Mouse (Mus musculus) midbrain, embryonic 10.5 days (tissue): Measurements from ENCODE around the gene Pgs1. TPM values are rescaled to one million over a fixed set of nuclear protein-coding genes. Genes with fewer than 3 reads are reported as not detected.
A peak's percentile ranks its signal among the peaks of the same experiment; 100 is the strongest.

Source experiments
- DNase-seq: peaks from one replicate; pipeline ENCODE4 v3.0.0-alpha.2; 2017; ENCODE audit warnings: low spot score
- H3K27ac ChIP-seq: fragments of 300-500 bp; sonication (generic); replicated peaks from 2 replicates; pipeline ENCODE4 v1.5.1; 2016; ENCODE audit warnings: mild to moderate bottlenecking
- H3K27me3 ChIP-seq: fragments of 300-500 bp; sonication (generic); 2 replicates; pipeline ENCODE4 v1.6.1; 2016; ENCODE audit warnings: low read depth, mild to moderate bottlenecking; ENCODE audit not compliant: poor library complexity, severe bottlenecking
- H3K36me3 ChIP-seq: fragments of 300-500 bp; sonication (generic); 2 replicates; pipeline ENCODE4 v1.6.1; 2016; ENCODE audit warnings: mild to moderate bottlenecking, moderate library complexity
- H3K4me1 ChIP-seq: fragments of 300-500 bp; sonication (generic); 2 replicates; pipeline ENCODE4 v1.6.1; 2016
- H3K4me3 ChIP-seq: fragments of 300-500 bp; sonication (generic); 2 replicates; pipeline ENCODE4 v1.5.1; 2016; ENCODE audit warnings: mild to moderate bottlenecking, moderate library complexity
- H3K9me3 ChIP-seq: fragments of 300-500 bp; sonication (generic); replicated peaks from 2 replicates; pipeline ENCODE4 v1.6.1; 2016; ENCODE audit warnings: mild to moderate bottlenecking
- WGBS: fragments of 180-500 bp; shearing (Covaris S2); methylation state at CpG from one replicate; pipeline ENCODE4 v1.1.7; 2016; 5-methylcytosine and 5-hydroxymethylcytosine counted together
- polyA plus RNA-seq: library from polyadenylated mRNA; unstranded; fragments of >200 nt; fragmentation: Nextera tagmentation; extraction: Ambion mirVana; gene quantifications from 2 replicates; pipeline ENCODE4 v1.2.1, GENCODE M21; 2016

The Pgs1 gene
- polyA plus RNA-seq, 1 experiment from 2014 or later: 45.0 TPM

GRCm38 (mm10) chr11:117973569-117973968, 12.5 kb upstream of the Pgs1 start:
- Histone ChIP-seq H3K9me3 (no peaks in the 10 kb centered on the region), H3K36me3 (no peaks in the 10 kb centered on the region), H3K27ac (peak overlapping the region; percentile 96), H3K4me1 (peaks cover 93% of the 10 kb centered on the region), H3K4me3 (no peak overlapping the region), H3K27me3 (peaks cover 67% of the 10 kb centered on the region)
- WGBS: 47% methylated on average over 5 of the region's 5 CpGs
- DNase-seq: no peak

- no peaks in the 10 kb centered on the region for H3K36me3 ChIP-seq
- H3K27ac ChIP-seq: peak overlapping the region; percentile 96
- no peaks in the 10 kb centered on the region for H3K9me3 ChIP-seq
- no peak for DNase-seq
- peak overlapping the region; percentile 47 for H3K4me3 ChIP-seq
- WGBS: 9% methylated on average over 14 of the region's 14 CpGs
- H3K4me1 ChIP-seq: peaks cover 87% of the 10 kb centered on the region
- H3K27me3 ChIP-seq: peaks cover 74% of the 10 kb centered on the region
Observed at GRCm38 (mm10) chr11:117974327-117975125, 11.6 kb upstream of the Pgs1 start.

DNA sequence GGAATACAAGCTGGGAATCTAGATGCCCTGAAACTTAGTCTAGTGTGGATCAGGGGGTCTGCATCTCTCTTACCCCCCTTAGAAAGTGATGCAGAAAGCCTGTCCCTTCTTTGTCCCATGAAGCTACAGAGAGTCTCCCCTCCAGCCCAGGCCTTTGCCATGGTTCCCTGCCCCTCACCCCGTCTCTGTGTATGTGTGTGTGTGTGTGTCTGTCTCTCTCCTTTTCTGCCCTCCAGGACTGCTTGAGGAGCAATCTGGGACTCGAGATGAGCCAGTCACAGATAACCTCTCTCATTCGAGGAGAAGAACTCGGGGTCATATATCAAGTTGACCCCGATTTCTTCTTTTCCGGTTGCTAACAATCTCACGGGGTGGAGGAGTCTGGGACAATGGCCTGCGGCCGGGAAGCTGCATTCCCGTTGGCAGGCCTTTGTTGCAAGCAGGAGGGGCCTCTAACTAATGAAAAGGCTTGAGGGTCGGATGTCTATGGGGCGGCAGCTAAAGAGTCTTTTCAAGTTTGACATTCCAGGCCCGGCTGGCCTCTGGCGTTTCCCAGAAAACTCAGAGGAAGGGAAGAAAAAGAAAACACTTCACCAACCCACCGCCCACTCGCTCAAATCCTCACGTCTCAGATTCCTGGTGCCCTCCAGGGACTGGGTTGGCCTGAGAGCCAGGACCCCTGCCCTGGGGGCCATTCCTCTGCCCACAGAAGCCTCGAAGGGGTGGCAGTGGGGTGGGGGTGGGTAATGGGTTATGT, 10.7 kb upstream of the Pgs1 start:
- Histone ChIP-seq H3K4me3 (peak overlapping the region; percentile 47), H3K4me1 (peaks cover 78% of the 10 kb centered on the region), H3K27me3 (peaks cover 69% of the 10 kb centered on the region), H3K36me3 (no peaks in the 10 kb centered on the region), H3K9me3 (no peaks in the 10 kb centered on the region), H3K27ac (peak overlapping the region; percentile 96)
- WGBS: under 1% methylated on average over 18 of the region's 18 CpGs
- peak; percentile 83 for DNase-seq

DNA sequence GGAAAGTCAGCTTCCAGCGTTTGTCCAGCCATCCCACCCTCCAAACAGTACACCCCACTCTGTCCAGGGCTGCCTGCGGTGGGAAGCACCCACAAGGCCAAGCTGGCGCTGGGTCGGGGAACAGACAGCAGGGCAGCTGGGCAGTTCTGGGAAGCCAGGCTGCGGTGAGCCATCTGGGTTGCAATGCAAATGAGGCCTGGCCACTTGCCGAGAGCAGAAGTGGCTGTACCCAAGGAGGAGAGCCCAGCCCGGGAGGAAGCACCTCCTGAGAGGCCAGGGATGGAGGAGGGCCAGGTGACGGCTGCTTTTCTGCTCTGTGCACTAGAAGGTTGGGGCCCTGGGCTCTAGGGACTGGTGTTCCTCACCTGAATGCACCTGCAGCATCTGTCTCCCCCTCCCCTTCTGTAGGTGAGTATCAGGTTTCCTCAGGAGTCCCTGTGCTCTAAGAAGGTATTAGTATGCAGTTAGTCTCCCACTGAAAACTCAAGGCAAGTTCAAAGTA, 10.0 kb upstream of the Pgs1 start:
- Histone ChIP-seq H3K4me1 (peaks cover 71% of the 10 kb centered on the region), H3K9me3 (no peaks in the 10 kb centered on the region), H3K36me3 (no peaks in the 10 kb centered on the region), H3K4me3 (peak overlapping the region; percentile 47), H3K27ac (peak overlapping the region; percentile 96), H3K27me3 (peaks cover 62% of the 10 kb centered on the region)
- DNase-seq: peak; percentile 68
- WGBS: 1% methylated on average over 8 of the region's 8 CpGs

DNA sequence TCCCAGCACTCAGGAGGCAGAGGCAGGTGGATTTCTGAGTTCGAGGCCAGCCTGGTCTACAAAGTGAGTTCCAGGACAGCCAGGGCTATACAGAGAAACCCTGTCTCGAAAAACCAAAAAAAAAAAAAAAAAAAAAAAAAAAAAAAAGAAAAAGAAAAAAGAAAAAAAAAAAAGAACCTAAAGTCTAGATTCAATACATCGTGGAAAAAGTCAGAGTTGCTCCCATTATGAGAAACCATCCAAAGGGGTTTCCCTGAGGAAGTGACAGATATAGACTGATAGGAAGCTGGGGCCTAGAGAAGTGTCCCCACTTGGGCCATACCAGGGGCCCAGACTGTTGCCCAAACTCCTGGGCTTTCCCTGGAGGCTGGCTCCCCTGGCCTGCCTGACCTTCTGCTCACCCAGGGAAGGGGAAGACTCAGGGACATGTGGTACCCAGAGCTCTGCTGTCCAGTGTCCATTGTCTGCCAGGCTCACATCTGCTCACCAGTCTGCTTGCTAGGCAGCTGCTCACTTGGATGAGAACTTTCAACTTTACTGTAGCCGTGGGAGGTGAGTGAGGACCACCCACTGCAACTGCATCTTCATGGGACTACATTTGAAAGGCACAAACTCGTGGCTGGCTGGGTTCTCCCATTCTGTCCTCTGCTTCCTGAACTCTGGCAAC, 8.3 kb upstream of the Pgs1 start:
- Histone ChIP-seq H3K4me1 (peaks cover 58% of the 10 kb centered on the region), H3K9me3 (no peaks in the 10 kb centered on the region), H3K4me3 (no peak overlapping the region), H3K36me3 (no peaks in the 10 kb centered on the region), H3K27ac (peak overlapping the region; percentile 71), H3K27me3 (peaks cover 47% of the 10 kb centered on the region)
- DNase-seq: no peak
- 61% methylated on average over 4 of the region's 5 CpGs for WGBS

- Histone ChIP-seq H3K4me3 (no peak overlapping the region), H3K9me3 (no peaks in the 10 kb centered on the region), H3K36me3 (no peaks in the 10 kb centered on the region), H3K27ac (peak overlapping the region; percentile 46), H3K4me1 (peaks cover 42% of the 10 kb centered on the region), H3K27me3 (peaks cover 32% of the 10 kb centered on the region; the same call in 1 of the 2 replicates)
- 79% methylated on average over 7 of the region's 7 CpGs for WGBS
- no peak for DNase-seq
Observed at GRCm38 (mm10) chr11:117979388-117979787, 6.7 kb upstream of the Pgs1 start.

GRCm38 (mm10) chr11:117982426-117982825, 3.7 kb upstream of the Pgs1 start:
- Histone ChIP-seq H3K4me3 (no peak overlapping the region), H3K9me3 (no peaks in the 10 kb centered on the region), H3K36me3 (no peaks in the 10 kb centered on the region), H3K27me3 (0 out of 2 replicates have a peak, but pooled peaks cover 15% of the 10 kb centered on the region), H3K27ac (no peak overlapping the region), H3K4me1 (peaks cover 26% of the 10 kb centered on the region)
- whole genome bisulfite sequencing: 82% methylated on average over 5 of the region's 5 CpGs
- no peak for DNase-seq

DNA sequence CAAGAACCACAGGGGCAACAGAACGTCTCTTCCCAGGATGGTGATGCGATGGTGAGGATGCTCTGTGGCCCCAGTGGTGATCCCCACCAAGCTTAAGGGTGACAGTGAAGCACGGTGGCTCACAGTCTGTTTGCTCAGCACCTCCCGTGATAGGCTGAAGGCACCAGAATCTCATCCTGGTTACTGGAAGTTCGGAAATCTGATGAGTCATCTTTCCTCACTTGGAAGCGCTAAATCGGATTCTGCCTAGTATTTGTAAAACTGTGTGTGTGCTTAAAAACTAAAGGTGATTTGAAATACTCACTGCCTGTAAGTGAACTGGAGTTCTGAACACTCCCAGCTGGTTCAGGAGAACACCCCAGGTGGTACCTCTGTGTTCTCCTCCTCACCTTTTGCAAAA, 2.3 kb upstream of the Pgs1 start:
- DNase-seq: no peak
- peaks cover 29% of the 10 kb centered on the region for H3K4me1 ChIP-seq
- 74% methylated on average over 7 of the region's 7 CpGs for WGBS
- no peaks in the 10 kb centered on the region for H3K36me3 ChIP-seq
- H3K27ac ChIP-seq: no peak overlapping the region
- no peak overlapping the region for H3K4me3 ChIP-seq
- 0 out of 2 replicates have a peak, but pooled peaks cover 7% of the 10 kb centered on the region for H3K27me3 ChIP-seq
- H3K9me3 ChIP-seq: no peaks in the 10 kb centered on the region

GRCm38 (mm10) chr11:117987032-117987451, 950 bp downstream of the Pgs1 start:
- WGBS: 0% methylated on average over 32 of the region's 32 CpGs
- Histone ChIP-seq H3K27me3 (no peaks in the 10 kb centered on the region), H3K9me3 (no peaks in the 10 kb centered on the region), H3K4me1 (peaks cover 58% of the 10 kb centered on the region), H3K4me3 (peak overlapping the region; percentile 97), H3K36me3 (no peaks in the 10 kb centered on the region), H3K27ac (peak overlapping the region; percentile 89)
- DNase-seq: no peak

DNA sequence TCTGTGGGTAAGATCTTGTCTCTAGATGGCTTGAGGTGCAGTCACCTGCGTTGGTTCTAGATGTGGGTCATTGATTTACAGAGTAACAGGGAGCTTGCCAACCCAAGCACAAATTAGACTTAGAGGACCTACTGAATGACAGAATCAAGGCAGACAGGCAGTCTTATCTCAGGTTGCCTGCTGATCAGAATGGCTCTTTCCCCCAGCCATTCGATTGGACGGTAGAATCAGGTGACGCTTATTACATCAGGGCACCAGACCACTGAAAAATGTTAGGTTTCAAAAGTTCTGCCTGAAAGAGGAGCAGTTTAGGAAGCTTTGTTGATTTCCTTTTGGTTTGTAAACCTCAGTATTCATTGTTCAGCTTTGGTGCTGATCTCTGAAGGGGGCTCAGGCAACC, 1.9 kb downstream of the Pgs1 start:
- WGBS: 72% methylated on average over 4 of the region's 4 CpGs
- Histone ChIP-seq H3K4me3 (peak overlapping the region; percentile 97), H3K4me1 (peaks cover 67% of the 10 kb centered on the region)

DNA sequence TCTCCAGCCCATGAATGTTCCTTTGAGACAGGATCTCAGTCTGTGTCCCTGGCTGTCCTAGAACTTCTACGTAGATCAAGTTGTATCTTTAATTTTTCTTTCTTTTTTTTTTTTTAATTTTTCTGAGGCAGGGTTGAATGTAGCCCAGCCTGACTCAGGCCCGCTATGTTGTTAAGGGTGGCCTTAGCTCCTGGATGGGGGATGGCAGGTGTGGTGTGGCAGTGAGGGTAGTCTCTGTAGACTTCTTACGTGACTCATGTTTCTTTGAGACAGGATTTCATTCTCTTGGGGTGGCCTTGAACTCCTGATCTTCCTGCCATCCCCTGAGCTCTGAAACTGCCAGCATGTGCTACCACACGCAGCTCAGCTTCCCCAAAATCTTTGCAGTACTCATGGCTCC, 3.1 kb downstream of the Pgs1 start:
- Histone ChIP-seq H3K27me3 (no peaks in the 10 kb centered on the region), H3K36me3 (no peaks in the 10 kb centered on the region), H3K9me3 (no peaks in the 10 kb centered on the region), H3K27ac (no peak overlapping the region), H3K4me1 (peaks cover 77% of the 10 kb centered on the region), H3K4me3 (no peak overlapping the region)
- WGBS: 86% methylated on average over 4 of the region's 4 CpGs
- DNase-seq: no peak

More for the DNA sequence above, 1.9 kb downstream of the Pgs1 start:
- Histone ChIP-seq H3K36me3 (no peaks in the 10 kb centered on the region), H3K27ac (no peak overlapping the region), H3K27me3 (no peaks in the 10 kb centered on the region), H3K9me3 (no peaks in the 10 kb centered on the region)
- no peak for DNase-seq

GRCm38 (mm10) chr11:117989926-117990325, 3.8 kb downstream of the Pgs1 start:
- H3K4me3 ChIP-seq: no peak overlapping the region
- H3K36me3 ChIP-seq: no peaks in the 10 kb centered on the region
- H3K27me3 ChIP-seq: no peaks in the 10 kb centered on the region
- WGBS: 57% methylated on average over 10 of the region's 10 CpGs
- no peak overlapping the region for H3K27ac ChIP-seq
- H3K9me3 ChIP-seq: no peaks in the 10 kb centered on the region
- H3K4me1 ChIP-seq: peaks cover 84% of the 10 kb centered on the region
- no peak for DNase-seq
